ENCODE assay signal across 9 mouse cellular contexts in genomic region chr4:141011556-141012328, GRCm38 (mm10). TPM values are rescaled to one million over a fixed set of nuclear protein-coding genes. Genes with fewer than 3 reads are reported as not detected.
DNase-seq lines count a peak whose midpoint lies in the region; ATAC-seq and TF ChIP-seq lines count a peak whose summit lies in the region.
"Had no signal": no experiment of that assay in that cellular context is flagged by ENCODE, and none has a peak within 500 bp of the region (broad histone marks: within the 10 kb centered on the region; RNA-seq: fewer than 3 reads in every experiment).

No protein-coding gene starts in this region.

- TF ChIP-seq CTCF in left cerebral cortex, adult 2 months (IDR thresholded peaks at IDR 0.05), result no peak

- intact Hi-C loops in left cerebral cortex, adult 2 months (cut with DNase I), result no loop called here

- 33% methylated on average over 14 of the region's 14 CpGs for WGBS in forebrain, embryonic 14.5 days
- 35% methylated on average over 14 of the region's 14 CpGs for WGBS in hindbrain, embryonic 14.5 days
- WGBS in midbrain, embryonic 10.5 days, result 59% methylated on average over 14 of the region's 14 CpGs

- H3K4me1 ChIP-seq in forebrain, embryonic 14.5 days (ENCODE audit: control insufficient read depth, insufficient read depth, low read length), result peaks cover 20% of the 10 kb centered on the region
- peaks cover 26% of the 10 kb centered on the region for H3K4me1 ChIP-seq in hindbrain, embryonic 14.5 days (replicated peaks; ENCODE audit: control insufficient read depth, insufficient read depth, low read length)
- H3K4me1 ChIP-seq in midbrain, embryonic 10.5 days, result peaks cover 35% of the 10 kb centered on the region

- H3K4me3 ChIP-seq in left cerebral cortex, adult 2 months, result no peak overlapping the region; the same call in 1 of the 2 replicates
- H3K4me3 ChIP-seq in forebrain, embryonic 14.5 days (ENCODE audit: low read depth, low read length), result peak overlapping the region; percentile 86
- H3K4me3 ChIP-seq in hindbrain, embryonic 14.5 days (replicated peaks; ENCODE audit: low read length), result peak overlapping the region; percentile 73
- H3K4me3 ChIP-seq in midbrain, embryonic 10.5 days, result peak overlapping the region; percentile 70

- peak; percentile 42 for ATAC-seq in forebrain, embryonic 14.5 days
- ATAC-seq in hindbrain, embryonic 14.5 days (ENCODE audit: low FRiP score), result peak; percentile 11; the same call in 1 of the 2 replicates
- ATAC-seq in megakaryocyte-erythroid progenitor cell, adult 5-6 weeks (replicated peaks; ENCODE audit: low FRiP score, low TSS enrichment, poor library complexity, severe bottlenecking), result no peak

- peak overlapping the region; percentile 75 for H3K4me2 ChIP-seq in forebrain, embryonic 14.5 days (ENCODE audit: low read length)
- peak overlapping the region; percentile 76 for H3K4me2 ChIP-seq in hindbrain, embryonic 14.5 days (replicated peaks)

- DNase-seq in left cerebral cortex, adult 2 months (ENCODE audit: extremely low spot score in 1 of 2, low spot score in 2 of 2), result no peak
- no peak for DNase-seq in left cerebral cortex, adult 9 months (ENCODE audit: low spot score in 2 of 2)
- peak; percentile 72 for DNase-seq in forebrain, embryonic 14.5 days (ENCODE audit: low spot score)
- DNase-seq in hindbrain, embryonic 14.5 days (ENCODE audit: low spot score), result no peak
- peak; percentile 33 for DNase-seq in midbrain, embryonic 10.5 days (ENCODE audit: low spot score)
- no peak for DNase-seq in embryo, embryonic 10 days (ENCODE audit: low spot score)
- no peak for DNase-seq in layer of hippocampus, postnatal 25 days (ENCODE audit: extremely low spot score in 1 of 2, low spot score in 1 of 2)

- H3K36me3 ChIP-seq in forebrain, embryonic 14.5 days (ENCODE audit: control insufficient read depth, insufficient read depth, low read length), result peaks cover 51% of the 10 kb centered on the region
- peaks cover 50% of the 10 kb centered on the region for H3K36me3 ChIP-seq in hindbrain, embryonic 14.5 days (replicated peaks; ENCODE audit: control insufficient read depth, insufficient read depth)
- H3K36me3 ChIP-seq in midbrain, embryonic 10.5 days, result peaks cover 59% of the 10 kb centered on the region

- H3K9me3 ChIP-seq in forebrain, embryonic 14.5 days (replicated peaks; ENCODE audit: control insufficient read depth, low read length), result no peaks in the 10 kb centered on the region
- H3K9me3 ChIP-seq in hindbrain, embryonic 14.5 days (ENCODE audit: control insufficient read depth, low read length), result no peaks in the 10 kb centered on the region
- H3K9me3 ChIP-seq in midbrain, embryonic 10.5 days (replicated peaks), result peaks cover 4% of the 10 kb centered on the region; the same call in 1 of the 2 replicates

- no peaks in the 10 kb centered on the region for H3K27me3 ChIP-seq in forebrain, embryonic 14.5 days (replicated peaks; ENCODE audit: control insufficient read depth, insufficient read depth, low read length)
- no peaks in the 10 kb centered on the region for H3K27me3 ChIP-seq in hindbrain, embryonic 14.5 days (ENCODE audit: control insufficient read depth, insufficient read depth, low read length)
- no peaks in the 10 kb centered on the region for H3K27me3 ChIP-seq in midbrain, embryonic 10.5 days (ENCODE audit: low read depth, poor library complexity, severe bottlenecking)

- peak overlapping the region; percentile 97 for H3K9ac ChIP-seq in forebrain, embryonic 14.5 days (ENCODE audit: low read length)
- H3K9ac ChIP-seq in hindbrain, embryonic 14.5 days, result peak overlapping the region; percentile 82

- peak overlapping the region; percentile 70 for H3K27ac ChIP-seq in left cerebral cortex, adult 2 months
- H3K27ac ChIP-seq in forebrain, embryonic 14.5 days (ENCODE audit: low read depth, low read length), result peak overlapping the region; percentile 89
- peak overlapping the region; percentile 77 for H3K27ac ChIP-seq in hindbrain, embryonic 14.5 days
- H3K27ac ChIP-seq in midbrain, embryonic 10.5 days (replicated peaks), result peak overlapping the region; percentile 93

RNA-seq across cellular contexts. Expression of gene Mfap2, which starts 1.5 kb away (rescaled TPM):
- total RNA-seq in left cerebral cortex, adult 2 months (2021), result 1 to 10 TPM; 4.8 to 4.9 TPM
- 255 and 287 TPM in 2 replicates for polyA plus RNA-seq in forebrain, embryonic 14.5 days (2014; fragmentation: Nextera tagmentation; extraction: Ambion mirVana)
- polyA plus RNA-seq in hindbrain, embryonic 14.5 days (2014; fragmentation: Nextera tagmentation; extraction: Ambion mirVana), result 164 and 190 TPM in 2 replicates
- 260 and 321 TPM in 2 replicates for polyA plus RNA-seq in midbrain, embryonic 10.5 days (2016; fragmentation: Nextera tagmentation; extraction: Ambion mirVana)
- not detected in 2 replicates for total RNA-seq in megakaryocyte-erythroid progenitor cell, adult 5-6 weeks (2014; fragmentation: Nextera tagmentation)
- not detected in 2 replicates for total RNA-seq in megakaryocyte-erythroid progenitor cell, adult 5-6 weeks (2017)
- total RNA-seq in layer of hippocampus, postnatal 25 days (2021), result 1 to 10 TPM; 5.2 to 5.7 TPM
- total RNA-seq: neutrophil, adult 5-6 weeks had no signal

RNA-seq across cellular contexts. Expression of gene Atp13a2, which starts 25.1 kb away (rescaled TPM):
- total RNA-seq in left cerebral cortex, adult 2 months (2021), result 100 to 1,000 TPM; 150 to 155 TPM
- polyA plus RNA-seq in forebrain, embryonic 14.5 days (2014; fragmentation: Nextera tagmentation; extraction: Ambion mirVana), result 79.9 and 110 TPM in 2 replicates
- polyA plus RNA-seq in hindbrain, embryonic 14.5 days (2014; fragmentation: Nextera tagmentation; extraction: Ambion mirVana), result 176 and 178 TPM in 2 replicates
- 42.5 and 56.5 TPM in 2 replicates for polyA plus RNA-seq in midbrain, embryonic 10.5 days (2016; fragmentation: Nextera tagmentation; extraction: Ambion mirVana)
- total RNA-seq in megakaryocyte-erythroid progenitor cell, adult 5-6 weeks (2014; fragmentation: Nextera tagmentation), result 24.6 and 25.2 TPM in 2 replicates
- total RNA-seq in megakaryocyte-erythroid progenitor cell, adult 5-6 weeks (2017), result 20.4 and 28.7 TPM in 2 replicates
- total RNA-seq in layer of hippocampus, postnatal 25 days (2021), result 100 to 1,000 TPM; 168 to 172 TPM

RNA-seq across cellular contexts. Expression of gene Crocc, which starts 48.6 kb away (rescaled TPM):
- 10 to 100 TPM; 68.1 to 71.3 TPM for total RNA-seq in left cerebral cortex, adult 2 months (2021)
- polyA plus RNA-seq in forebrain, embryonic 14.5 days (2014; fragmentation: Nextera tagmentation; extraction: Ambion mirVana), result 6.6 and 7.8 TPM in 2 replicates
- 5.0 and 5.4 TPM in 2 replicates for polyA plus RNA-seq in hindbrain, embryonic 14.5 days (2014; fragmentation: Nextera tagmentation; extraction: Ambion mirVana)
- polyA plus RNA-seq in midbrain, embryonic 10.5 days (2016; fragmentation: Nextera tagmentation; extraction: Ambion mirVana), result 10.8 and 11.0 TPM in 2 replicates
- total RNA-seq in megakaryocyte-erythroid progenitor cell, adult 5-6 weeks (2014; fragmentation: Nextera tagmentation), result 6.9 and 8.9 TPM in 2 replicates
- total RNA-seq in megakaryocyte-erythroid progenitor cell, adult 5-6 weeks (2017), result 1.3 and 5.7 TPM in 2 replicates
- total RNA-seq in layer of hippocampus, postnatal 25 days (2021), result 10 to 100 TPM; 46.3 to 73.9 TPM

RNA-seq across cellular contexts. Expression of gene Sdhb, which starts 50.7 kb away (rescaled TPM):
- total RNA-seq in left cerebral cortex, adult 2 months (2021), result 100 to 1,000 TPM; 170 to 178 TPM
- polyA plus RNA-seq in forebrain, embryonic 14.5 days (2014; fragmentation: Nextera tagmentation; extraction: Ambion mirVana), result 508 and 541 TPM in 2 replicates
- polyA plus RNA-seq in hindbrain, embryonic 14.5 days (2014; fragmentation: Nextera tagmentation; extraction: Ambion mirVana), result 482 and 502 TPM in 2 replicates
- polyA plus RNA-seq in midbrain, embryonic 10.5 days (2016; fragmentation: Nextera tagmentation; extraction: Ambion mirVana), result 429 and 455 TPM in 2 replicates
- 154 and 177 TPM in 2 replicates for total RNA-seq in megakaryocyte-erythroid progenitor cell, adult 5-6 weeks (2014; fragmentation: Nextera tagmentation)
- 99.5 and 128 TPM in 2 replicates for total RNA-seq in megakaryocyte-erythroid progenitor cell, adult 5-6 weeks (2017)
- total RNA-seq in layer of hippocampus, postnatal 25 days (2021), result 100 to 1,000 TPM; 182 to 190 TPM

Comparison
In these comparisons a context has a peak if more than half of its experiments do, and no peak if none do; other contexts are left out.
1. DNase-seq: peak in forebrain, embryonic 14.5 days (single experiment) and midbrain, embryonic 10.5 days (single experiment); none in left cerebral cortex, adult 2 months (0 of 2), left cerebral cortex, adult 9 months (0 of 2), hindbrain, embryonic 14.5 days (single experiment), embryo, embryonic 10 days (single experiment) and layer of hippocampus, postnatal 25 days (0 of 2).
2. RNA of gene Mfap2, which starts 1.5 kb away (total RNA-seq): 5.2 to 5.7 TPM in layer of hippocampus, postnatal 25 days and 4.8 to 4.9 TPM in left cerebral cortex, adult 2 months; not detected in megakaryocyte-erythroid progenitor cell, adult 5-6 weeks; every median in the first group is over 4 times any median in the second.
3. RNA of gene Atp13a2, which starts 25.1 kb away (total RNA-seq): 168 to 172 TPM in layer of hippocampus, postnatal 25 days and 150 to 155 TPM in left cerebral cortex, adult 2 months; 20.4 to 28.7 TPM in megakaryocyte-erythroid progenitor cell, adult 5-6 weeks; every median in the first group is over 4 times any median in the second.
4. RNA of gene Crocc, which starts 48.6 kb away (total RNA-seq): 46.3 to 73.9 TPM in layer of hippocampus, postnatal 25 days and 68.1 to 71.3 TPM in left cerebral cortex, adult 2 months; 1.3 to 8.9 TPM in megakaryocyte-erythroid progenitor cell, adult 5-6 weeks; every median in the first group is over 4 times any median in the second.
5. Peak in every context shown above with its lines, with median percentiles within 50 percentile points of each other: H3K27ac ChIP-seq.